Mouse (Mus musculus): ENCODE data around the gene Ctu1. TPM values are rescaled to one million over a fixed set of nuclear protein-coding genes. Genes with fewer than 3 reads are reported as not detected.
"Not testable (repeated sequence)": the region's sequence is repeated elsewhere in the genome, so short reads cannot be mapped to it uniquely, and the experiment has no call there.

The Ctu1 gene
- polyA plus RNA-seq, 2 experiments from 2014 or later, result 1.7 to 2.2 TPM

GRCm38 (mm10) chr7:43680960-43681359 lies 9.1 kb downstream of the Ctu1 start:
- no peak for ATAC-seq

GRCm38 (mm10) chr7:43682511-43682910 lies 10.7 kb downstream of the Ctu1 start:
- not testable (repeated sequence) for ATAC-seq

GRCm38 (mm10) chr7:43685088-43685487 lies 13.3 kb downstream of the Ctu1 start:
- ATAC-seq, result no peak

GRCm38 (mm10) chr7:43690118-43690517 lies 18.3 kb downstream of the Ctu1 start, which contains the start of gene Klk14:
Gene Klk14, plus strand, starts transcription at chr7:43690418.
- ATAC-seq, result no peak

GRCm38 (mm10) chr7:43710031-43710430 lies 38.2 kb downstream of the Ctu1 start:
- no peak for ATAC-seq

- no peak for ATAC-seq
Observed at GRCm38 (mm10) chr7:43712267-43712666, 40.5 kb downstream of the Ctu1 start, which contains the start of gene Klk13. Gene Klk13, plus strand, starts transcription at chr7:43712567.

- no peak for ATAC-seq
Observed at GRCm38 (mm10) chr7:43712917-43713316, 41.1 kb downstream of the Ctu1 start.

- ATAC-seq, result no peak
Observed at GRCm38 (mm10) chr7:43713741-43714351, 42.0 kb downstream of the Ctu1 start.

Other genes starting within 250 kb of the Ctu1 start
- gene Lim2, start 244.3 kb upstream of the Ctu1 start, polyA plus RNA-seq (2017; shearing (Covaris generic)), result not detected
- 100 to 1,000 TPM; 106 to 121 TPM for gene Nkg7, start 234.9 kb upstream of the Ctu1 start, polyA plus RNA-seq (2017; shearing (Covaris generic))
- not detected for gene Cldnd2, start 231.2 kb upstream of the Ctu1 start, polyA plus RNA-seq (2017; shearing (Covaris generic))
- 100 to 1,000 TPM; 177 to 184 TPM for gene Etfb, start 227.9 kb upstream of the Ctu1 start, polyA plus RNA-seq (2017; shearing (Covaris generic))
- gene Gm45233, start 227.9 kb upstream of the Ctu1 start, polyA plus RNA-seq (2017; shearing (Covaris generic)), result not detected
- gene Vsig10l, start 208.9 kb upstream of the Ctu1 start, polyA plus RNA-seq (2017; shearing (Covaris generic)), result 1 to 10 TPM; 1.7 to 3.2 TPM
- gene Iglon5, start 181.9 kb upstream of the Ctu1 start, polyA plus RNA-seq (2017; shearing (Covaris generic)), result under 1 TPM in 1 of 2 experiments, not detected in 1; 0.15 TPM
- gene 4931406B18Rik, start 166.1 kb upstream of the Ctu1 start, polyA plus RNA-seq (2017; shearing (Covaris generic)), result not detected
- gene Cd33, start 127.6 kb upstream of the Ctu1 start, polyA plus RNA-seq (2017; shearing (Covaris generic)), result not detected
- 1 to 10 TPM; 6.4 TPM for gene Zfp658, start 109.8 kb upstream of the Ctu1 start, polyA plus RNA-seq (2017; shearing (Covaris generic))
- 10 to 100 TPM; 10.9 to 12.9 TPM for gene Zfp719, start 92.4 kb upstream of the Ctu1 start, polyA plus RNA-seq (2017; shearing (Covaris generic))
- gene Zfp819, start 64.8 kb upstream of the Ctu1 start, polyA plus RNA-seq (2017; shearing (Covaris generic)), result not detected
- gene Ceacam18, start 37.3 kb upstream of the Ctu1 start, polyA plus RNA-seq (2017; shearing (Covaris generic)), result not detected
- gene Siglece, start 11.9 kb upstream of the Ctu1 start, polyA plus RNA-seq (2017; shearing (Covaris generic)), result 1 to 10 TPM in 1 of 2 experiments, under 1 TPM in 1; 0.28 to 1.3 TPM
- gene Klk14, start 18.4 kb downstream of the Ctu1 start, polyA plus RNA-seq (2017; shearing (Covaris generic)), result not detected
- not detected for gene Klk13, start 40.6 kb downstream of the Ctu1 start, polyA plus RNA-seq (2017; shearing (Covaris generic))
- gene Klk12, start 96.9 kb downstream of the Ctu1 start, polyA plus RNA-seq (2017; shearing (Covaris generic)), result not detected
- gene Klk11, start 102.6 kb downstream of the Ctu1 start, polyA plus RNA-seq (2017; shearing (Covaris generic)), result 1 to 10 TPM in 1 of 2 experiments, not detected in 1; 1.0 TPM
- gene Klk10, start 109.0 kb downstream of the Ctu1 start, polyA plus RNA-seq (2017; shearing (Covaris generic)), result under 1 TPM in 1 of 2 experiments, not detected in 1; 0.23 TPM
- gene Klk9, start 119.9 kb downstream of the Ctu1 start, polyA plus RNA-seq (2017; shearing (Covaris generic)), result not detected
- 100 to 1,000 TPM; 136 to 138 TPM for gene Klk8, start 125.6 kb downstream of the Ctu1 start, polyA plus RNA-seq (2017; shearing (Covaris generic))
- gene Klk7, start 139.3 kb downstream of the Ctu1 start, polyA plus RNA-seq (2017; shearing (Covaris generic)), result under 1 TPM in 1 of 2 experiments, not detected in 1; 0.23 TPM
- gene Klk6, start 152.5 kb downstream of the Ctu1 start, polyA plus RNA-seq (2017; shearing (Covaris generic)), result not detected
- not detected for gene Klk5, start 170.0 kb downstream of the Ctu1 start, polyA plus RNA-seq (2017; shearing (Covaris generic))
- not detected for gene Klk4, start 209.1 kb downstream of the Ctu1 start, polyA plus RNA-seq (2017; shearing (Covaris generic))

Data from CD4-positive, CD25-positive, alpha-beta regulatory T cell, adult 4 months (primary cell).